Mouse (Mus musculus): ENCODE measurements at regions not wholly inside any gene's neighbourhood (a gene's known extent, or its start where the extent isn't known, plus 50 kb on each side); places are given as distances from the start of the nearest gene placed in this dataset.

- DNase-seq: no peak
Measured at GRCm38 (mm10) chr2:78972288-78973117, 104.6 kb downstream of the Ube2e3 start.

GRCm38 (mm10) chr2:78973811-78974210, 105.9 kb downstream of the Ube2e3 start:
- DNase-seq: no peak

DNA sequence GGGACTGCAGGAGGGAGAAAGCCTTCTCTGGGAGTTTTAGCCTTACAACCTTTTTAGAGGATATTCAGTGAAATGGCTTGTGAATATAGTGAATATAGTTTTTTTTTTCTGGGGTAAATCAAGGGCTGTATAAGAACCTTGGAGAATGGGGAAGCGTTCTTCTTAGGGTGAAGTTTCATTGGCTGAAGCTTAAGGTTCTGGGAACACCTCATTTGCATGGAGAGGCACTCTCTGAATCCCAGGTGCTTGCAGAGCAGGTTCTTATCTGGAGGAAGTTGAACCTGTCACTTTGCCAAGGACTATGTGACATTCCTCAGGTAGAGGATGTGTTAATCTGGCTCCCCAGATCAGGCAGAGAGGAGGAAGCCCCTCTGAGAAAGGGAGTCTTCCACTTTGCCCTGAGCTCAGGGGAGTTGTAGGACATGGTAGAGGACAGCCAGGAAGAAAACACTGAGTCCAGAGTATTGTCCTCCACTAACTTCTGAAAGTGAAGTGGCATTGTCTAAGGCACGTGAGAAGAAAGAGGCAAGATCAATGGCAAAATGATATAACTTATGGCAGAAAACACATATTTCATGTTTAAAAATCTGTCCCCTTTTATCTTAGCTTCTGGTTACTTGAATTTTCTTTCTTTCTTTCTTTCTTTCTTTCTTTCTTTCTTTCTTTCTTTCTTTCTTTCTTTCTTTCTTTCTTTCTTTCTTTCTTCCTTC, 106.9 kb downstream of the Ube2e3 start:
- DNase-seq: no peak

DNA sequence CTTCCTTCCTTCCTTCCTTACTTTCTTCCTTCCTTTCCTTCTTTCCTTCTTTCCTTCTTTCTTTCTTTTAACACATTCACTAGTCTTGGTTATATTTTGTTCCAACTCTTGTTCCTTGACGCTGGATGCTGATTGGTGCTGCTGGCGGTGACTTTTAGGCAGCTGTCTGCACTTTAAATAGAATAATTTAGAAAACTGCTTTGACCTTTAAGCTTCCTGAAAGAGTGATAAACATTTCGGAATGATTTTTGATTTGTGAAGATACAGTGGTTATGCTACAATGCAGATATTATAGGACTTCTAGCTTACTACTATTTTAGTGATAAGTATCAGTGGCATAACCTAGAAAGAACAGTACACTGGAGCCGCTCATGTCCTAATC, 107.5 kb downstream of the Ube2e3 start:
- no peak for DNase-seq

DNA sequence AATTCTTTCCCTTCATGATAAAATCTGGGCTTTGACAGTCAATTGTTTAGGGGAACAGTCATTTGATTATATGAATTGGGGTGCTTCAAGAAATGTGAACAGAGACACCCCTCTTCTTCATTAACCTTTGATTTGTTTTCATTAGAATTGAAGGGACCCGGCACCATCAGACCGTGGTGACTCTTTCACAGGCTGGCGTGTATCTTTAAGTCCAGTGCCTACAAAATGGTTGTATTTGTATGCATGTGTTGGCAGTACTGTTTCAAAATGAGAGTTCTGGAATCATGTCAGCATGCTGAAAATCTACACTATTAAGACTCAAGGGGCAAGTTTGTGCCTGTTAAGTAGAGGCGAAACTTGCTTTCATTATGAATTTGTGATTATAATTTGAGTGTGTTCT, 108.2 kb downstream of the Ube2e3 start:
- no peak for DNase-seq

- no peak for DNase-seq
Measured at GRCm38 (mm10) chr2:78977632-78978397, 109.9 kb downstream of the Ube2e3 start.

- DNase-seq: no peak
Measured at GRCm38 (mm10) chr2:78980019-78980418, 112.1 kb downstream of the Ube2e3 start.

GRCm38 (mm10) chr2:78980661-78981229, 112.8 kb downstream of the Ube2e3 start:
- DNase-seq: no peak

GRCm38 (mm10) chr2:78983347-78983746, 115.4 kb downstream of the Ube2e3 start:
- DNase-seq: no peak

GRCm38 (mm10) chr2:78983944-78984498, 116.1 kb downstream of the Ube2e3 start:
- no peak for DNase-seq

DNA sequence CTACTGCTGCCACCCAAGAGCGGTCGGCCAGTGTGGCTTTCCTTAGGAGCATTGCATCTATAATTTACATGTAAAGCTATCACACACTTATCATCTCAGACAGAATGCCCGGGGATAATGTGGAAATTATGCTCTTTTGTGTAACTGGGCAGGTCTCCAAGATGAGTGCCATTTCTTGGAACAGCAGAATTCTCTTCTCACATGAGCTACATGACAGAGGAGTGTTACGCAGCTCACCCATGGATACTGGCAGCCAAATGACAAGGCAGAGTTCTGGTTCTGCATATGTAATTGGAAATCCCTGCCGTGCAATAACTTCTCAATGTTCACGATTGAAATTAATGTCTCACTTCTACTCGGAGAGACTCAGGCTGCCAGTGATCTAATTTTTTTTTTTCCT, 119.1 kb downstream of the Ube2e3 start:
- DNase-seq: no peak

DNA sequence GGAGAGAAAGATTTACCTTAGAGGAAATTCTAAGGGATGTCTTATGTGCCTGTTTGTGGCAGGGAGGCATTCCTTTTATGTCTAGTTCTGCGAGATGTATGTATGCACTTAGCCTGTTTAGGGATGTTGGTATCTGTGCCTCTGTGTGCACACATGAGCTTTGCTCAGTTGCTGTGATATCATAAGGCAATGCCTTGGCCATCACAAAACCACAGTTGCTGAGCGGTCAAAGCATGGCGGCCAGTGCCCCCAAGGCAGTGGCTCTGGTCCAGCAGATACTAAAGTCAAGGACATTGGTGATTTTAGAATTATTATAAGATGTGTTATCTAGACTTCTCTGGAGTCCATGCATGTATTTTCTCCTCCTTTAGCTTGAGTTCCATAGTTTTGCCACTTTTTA, 119.5 kb downstream of the Ube2e3 start:
- DNase-seq: no peak

- DNase-seq: no peak
Measured at GRCm38 (mm10) chr2:78988224-78988623, 120.3 kb downstream of the Ube2e3 start.

DNA sequence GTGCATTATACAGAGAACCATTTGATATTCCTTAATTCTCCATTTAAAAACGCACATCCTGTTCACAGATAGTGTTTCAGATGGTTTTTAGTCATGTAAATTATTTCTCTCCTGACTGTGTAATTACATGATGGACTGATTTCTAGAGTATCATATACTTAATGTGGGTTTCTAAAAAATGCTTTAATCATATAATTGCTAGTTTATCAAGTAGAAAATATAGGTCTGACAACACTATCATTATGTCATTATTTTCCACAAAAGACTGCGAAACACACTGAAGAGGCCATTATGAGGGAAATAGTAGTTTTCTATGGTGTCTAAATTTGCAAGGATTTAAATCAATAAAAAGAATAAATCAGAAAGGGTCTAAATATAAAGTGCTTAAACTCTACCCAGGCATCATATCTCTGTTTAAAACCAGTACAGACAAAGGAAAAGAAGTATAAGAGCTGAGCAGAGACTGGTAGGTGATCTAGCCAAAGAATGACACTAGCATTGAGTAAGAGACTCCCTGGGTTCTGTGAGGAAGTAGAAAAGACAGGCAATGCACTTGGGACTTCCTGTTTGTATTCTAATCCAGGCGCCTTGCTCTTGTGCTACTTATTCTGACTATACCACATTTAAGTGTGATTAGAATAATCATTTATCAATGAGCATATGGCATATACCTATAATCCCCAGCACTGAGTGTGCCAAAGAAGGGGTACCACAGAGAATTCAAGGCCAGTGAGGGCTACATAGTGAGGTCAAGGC, 127.1 kb downstream of the Ube2e3 start:
- DNase-seq: no peak

DNA sequence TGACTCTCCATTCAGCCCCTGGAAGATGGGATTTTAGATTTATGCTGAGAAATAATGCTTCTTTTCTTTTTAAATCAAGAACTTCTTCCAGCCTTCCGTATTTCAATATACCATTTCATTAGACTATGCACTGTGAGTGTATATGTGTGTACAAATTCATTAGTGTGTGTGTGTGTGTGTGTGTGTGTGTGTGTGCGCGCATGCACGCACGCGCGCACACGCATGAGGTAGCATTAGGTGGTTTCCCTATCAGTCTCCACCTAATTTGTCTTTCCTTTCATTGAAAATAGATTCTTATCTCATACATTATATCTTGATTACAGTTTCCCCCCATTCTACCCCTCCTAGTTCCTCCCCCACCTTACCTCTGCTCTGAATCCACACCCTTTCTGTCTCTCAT, 130.7 kb downstream of the Ube2e3 start:
- no peak for DNase-seq

GRCm38 (mm10) chr2:78999410-78999809, 131.5 kb downstream of the Ube2e3 start:
- no peak for DNase-seq

DNA sequence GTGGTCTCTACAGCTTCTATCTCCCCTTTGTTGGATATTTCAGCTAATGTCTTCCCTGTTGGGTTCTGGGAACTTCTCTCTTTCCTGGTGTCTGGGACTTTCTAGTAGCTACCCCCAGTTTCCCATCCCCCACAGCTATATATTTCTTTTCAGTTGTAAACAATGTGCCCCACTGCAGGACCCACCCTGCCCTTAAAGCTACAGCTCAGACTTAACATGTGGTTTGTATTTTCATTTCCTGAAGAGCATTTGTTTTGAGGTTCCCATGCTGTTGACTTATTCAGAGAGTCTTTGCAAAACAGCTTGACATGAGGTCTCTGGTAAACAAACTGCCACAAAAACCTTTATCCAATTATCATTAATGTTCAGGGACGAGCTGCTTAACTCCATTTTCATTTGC, 136.9 kb downstream of the Ube2e3 start:
- DNase-seq: no peak

- no peak for DNase-seq
Measured at GRCm38 (mm10) chr2:79008642-79009041, 140.7 kb downstream of the Ube2e3 start.

DNA sequence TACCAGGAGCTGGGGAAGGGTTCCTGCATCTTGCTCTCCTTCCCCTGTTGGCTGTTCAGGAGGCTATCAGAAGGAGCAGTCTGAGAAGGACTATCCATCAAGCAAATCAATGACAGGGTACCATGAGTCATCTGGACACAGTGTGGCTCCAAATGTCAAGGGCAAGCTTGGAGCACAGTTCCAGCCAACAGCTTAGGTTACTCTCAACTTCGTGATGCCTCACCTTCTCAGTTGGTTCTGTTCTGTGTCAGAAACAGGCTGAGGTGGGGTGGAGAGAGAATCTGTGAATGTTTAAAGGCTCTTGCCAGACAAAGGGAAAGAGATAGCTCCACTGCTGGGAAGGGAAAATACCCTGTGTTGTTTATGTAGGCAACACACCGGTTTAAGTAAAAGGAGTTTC, 141.9 kb downstream of the Ube2e3 start:
- DNase-seq: no peak

GRCm38 (mm10) chr2:79010273-79010672, 142.3 kb downstream of the Ube2e3 start:
- DNase-seq: no peak

GRCm38 (mm10) chr2:79018732-79019423, 151.0 kb downstream of the Ube2e3 start:
- no peak for DNase-seq
